Mouse (Mus musculus) forebrain, embryonic 14.5 days (tissue): ENCODE measurements at regions not wholly inside any gene's neighbourhood (a gene's known extent, or its start where the extent isn't known, plus 50 kb on each side); places are given as distances from the start of the nearest gene placed in this dataset.
A peak's percentile ranks its signal among the peaks of the same experiment; 100 is the strongest.

ENCODE experiments used
- ATAC-seq: fragments of 200-750 bp; cut with Nextera tagmentation; 2 replicates; pipeline ENCODE4 v1.8.0; 2017; ENCODE audit warnings: mild to moderate bottlenecking, moderate library complexity
- DNase-seq: peaks from one replicate; pipeline ENCODE4 v3.0.0-alpha.2; 2015; ENCODE audit warnings: low spot score
- H3K27ac ChIP-seq: fragments of 300-500 bp; sonication (generic); 2 replicates; pipeline ENCODE4 v1.5.1; 2014; ENCODE audit warnings: low read depth, mild to moderate bottlenecking, control low read depth, low read length, moderate library complexity
- H3K27me3 ChIP-seq: fragments of 300-500 bp; sonication (generic); replicated peaks from 2 replicates; pipeline ENCODE4 v1.6.1; 2014; ENCODE audit warnings: low read length, control low read depth, mixed read lengths; ENCODE audit not compliant: control insufficient read depth, insufficient read depth
- H3K36me3 ChIP-seq: fragments of 300-500 bp; sonication (generic); 2 replicates; pipeline ENCODE4 v1.6.1; 2014; ENCODE audit warnings: low read length, control low read depth; ENCODE audit not compliant: control insufficient read depth, insufficient read depth
- H3K4me1 ChIP-seq: fragments of 300-500 bp; sonication (generic); 2 replicates; pipeline ENCODE4 v1.6.1; 2014; ENCODE audit warnings: antibody characterized with exemption, low read length, control low read depth; ENCODE audit not compliant: control insufficient read depth, insufficient read depth
- H3K4me2 ChIP-seq: fragments of 300-500 bp; sonication (generic); 2 replicates; pipeline ENCODE4 v1.6.1; 2014; ENCODE audit warnings: mild to moderate bottlenecking, control low read depth, low read length
- H3K4me3 ChIP-seq: fragments of 300-500 bp; sonication (generic); 2 replicates; pipeline ENCODE4 v1.5.1; 2014; ENCODE audit warnings: low read depth, low read length, control low read depth
- H3K9ac ChIP-seq: fragments of 300-500 bp; sonication (generic); 2 replicates; pipeline ENCODE4 v1.6.1; 2014; ENCODE audit warnings: mild to moderate bottlenecking, low read length, control low read depth, moderate library complexity
- H3K9me3 ChIP-seq: fragments of 300-500 bp; sonication (generic); replicated peaks from 2 replicates; pipeline ENCODE4 v1.6.1; 2016; ENCODE audit warnings: low read length, control low read depth, mixed read lengths; ENCODE audit not compliant: control insufficient read depth
- WGBS: fragments of 180-500 bp; shearing (Covaris S2); extraction: QIAGEN DNeasy Blood & Tissue Kit; methylation state at CpG from one replicate; pipeline ENCODE4 v1.1.7; 2014; 5-methylcytosine and 5-hydroxymethylcytosine counted together

DNA sequence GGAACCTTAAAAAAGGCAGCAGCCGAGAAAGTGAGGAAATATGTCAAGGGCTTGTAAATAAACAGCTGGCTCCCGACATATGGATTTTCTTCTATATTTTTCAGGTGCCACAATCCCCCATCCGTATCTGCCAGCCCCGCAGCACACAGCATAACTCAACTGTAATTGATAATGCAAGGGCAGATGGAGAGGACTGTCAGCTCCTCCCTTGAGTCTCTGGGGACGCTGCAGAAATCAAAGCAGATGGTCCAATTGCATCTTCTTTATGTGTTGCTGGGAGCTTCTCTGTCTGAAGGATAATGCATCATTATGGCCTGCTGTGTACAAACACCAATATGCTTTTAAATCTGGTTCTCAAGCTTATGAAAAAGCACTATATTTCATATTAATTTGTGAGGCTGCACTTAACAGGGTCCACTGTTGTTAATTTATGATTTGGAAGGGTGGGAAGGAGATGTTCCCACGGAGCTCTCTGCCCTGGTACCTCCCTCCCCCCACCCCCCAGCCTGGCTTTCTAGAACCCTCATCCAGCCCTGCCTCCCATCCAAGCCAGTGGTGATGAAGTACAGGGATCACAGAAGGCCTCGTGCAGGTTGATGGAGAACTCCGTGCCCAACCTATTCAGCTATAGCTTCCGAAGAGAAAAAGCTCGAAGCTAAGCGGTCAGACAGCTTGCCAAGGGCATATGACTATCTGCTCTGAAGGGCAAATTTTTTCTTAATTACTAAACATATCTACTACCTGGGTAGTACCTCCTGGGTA, 603.7 kb downstream of the Tox3 start:
- Histone ChIP-seq H3K4me2 (no peak overlapping the region), H3K9ac (no peak overlapping the region), H3K9me3 (no peaks in the 10 kb centered on the region), H3K27me3 (no peaks in the 10 kb centered on the region), H3K27ac (no peak overlapping the region), H3K4me1 (peaks cover 3% of the 10 kb centered on the region; the same call in 1 of the 2 replicates), H3K36me3 (no peaks in the 10 kb centered on the region), H3K4me3 (no peak overlapping the region)
- WGBS, result 69% methylated on average over 11 of the region's 11 CpGs
- peak; percentile 89 for DNase-seq
- peak; percentile 79 for ATAC-seq

DNA sequence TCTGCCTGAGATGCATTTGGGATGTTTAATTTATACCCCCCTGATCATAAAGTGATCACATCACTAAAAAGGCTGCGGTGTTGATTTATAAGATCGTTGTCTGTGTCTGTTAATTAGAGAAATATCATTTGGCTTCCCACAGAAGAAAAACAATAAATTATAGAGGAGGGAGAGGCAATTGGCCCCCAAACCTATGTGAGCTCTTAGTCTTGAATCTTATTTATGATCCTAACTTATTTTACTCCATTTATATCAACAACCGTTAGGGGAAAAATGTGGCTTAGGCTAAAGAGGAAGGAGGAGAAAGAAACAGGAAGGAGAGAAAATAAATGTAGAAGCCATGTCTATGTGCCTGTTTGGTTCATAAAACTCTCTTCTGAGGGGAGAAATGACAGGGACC, 609.5 kb downstream of the Tox3 start:
- WGBS, result 94% methylated on average over 3 of the region's 3 CpGs
- DNase-seq (no peak), ATAC-seq (no peak)

DNA sequence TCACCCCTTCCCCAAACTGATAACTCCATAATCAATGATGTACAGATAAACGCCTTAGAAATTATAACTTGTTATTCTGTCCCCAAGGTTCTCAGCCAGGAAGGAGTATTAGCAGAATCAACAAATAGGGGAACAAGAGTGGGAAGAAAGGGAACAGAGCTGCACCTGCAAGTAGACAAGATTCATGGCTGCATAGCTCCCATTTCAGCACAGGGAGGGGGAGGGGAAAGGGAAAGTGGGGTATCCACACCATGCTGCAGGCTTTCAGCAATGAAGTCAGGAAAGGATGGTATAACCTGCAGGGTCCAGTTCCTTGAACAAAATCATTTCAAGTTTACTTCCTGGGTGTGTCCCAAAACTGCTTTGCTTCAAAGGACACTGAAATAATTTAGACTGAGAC, 610.5 kb downstream of the Tox3 start:
- no peak for ATAC-seq

More for the DNA sequence above, 609.5 kb downstream of the Tox3 start:
- H3K36me3 ChIP-seq, result no peaks in the 10 kb centered on the region
- H3K4me3 ChIP-seq, result no peak overlapping the region
- H3K27me3 ChIP-seq, result no peaks in the 10 kb centered on the region
- H3K4me2 ChIP-seq, result no peak overlapping the region
- H3K9me3 ChIP-seq, result no peaks in the 10 kb centered on the region
- H3K27ac ChIP-seq, result no peak overlapping the region
- no peaks in the 10 kb centered on the region for H3K4me1 ChIP-seq
- H3K9ac ChIP-seq, result no peak overlapping the region

DNA sequence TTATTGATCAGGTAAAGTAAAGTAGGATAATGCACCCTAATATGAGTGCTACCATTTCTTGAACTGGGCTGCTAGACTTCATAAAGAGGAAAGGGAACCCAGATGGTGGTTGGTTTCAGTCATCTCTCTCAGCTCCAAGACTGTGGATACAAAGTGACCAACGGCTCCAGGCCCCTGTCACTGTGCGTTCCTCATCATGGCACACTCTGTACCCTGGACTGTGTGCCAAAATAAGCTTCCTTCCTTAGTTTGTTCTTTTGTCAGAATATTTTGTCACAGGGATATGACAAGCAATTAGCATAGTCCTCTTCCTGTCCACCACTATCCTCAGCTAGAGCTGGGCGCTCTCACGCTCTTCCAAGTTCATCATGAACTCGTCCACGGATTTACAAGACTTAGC, 620.9 kb downstream of the Tox3 start:
- H3K27ac ChIP-seq, result no peak overlapping the region
- H3K36me3 ChIP-seq, result no peaks in the 10 kb centered on the region
- no peaks in the 10 kb centered on the region for H3K27me3 ChIP-seq
- no peak overlapping the region for H3K9ac ChIP-seq
- H3K4me3 ChIP-seq, result no peak overlapping the region
- no peaks in the 10 kb centered on the region for H3K9me3 ChIP-seq
- ATAC-seq (no peak), DNase-seq (no peak)
- WGBS, result 92% methylated on average over 6 of the region's 6 CpGs
- no peak overlapping the region for H3K4me2 ChIP-seq
- no peaks in the 10 kb centered on the region for H3K4me1 ChIP-seq

More for the DNA sequence above, 610.5 kb downstream of the Tox3 start:
- H3K36me3 ChIP-seq, result no peaks in the 10 kb centered on the region
- no peaks in the 10 kb centered on the region for H3K9me3 ChIP-seq
- H3K27ac ChIP-seq, result no peak overlapping the region
- H3K9ac ChIP-seq, result no peak overlapping the region
- WGBS, result 97% methylated on average over 1 of the region's 1 CpGs
- H3K4me1 ChIP-seq, result no peaks in the 10 kb centered on the region
- H3K4me3 ChIP-seq, result no peak overlapping the region
- no peak overlapping the region for H3K4me2 ChIP-seq
- no peak for DNase-seq
- H3K27me3 ChIP-seq, result no peaks in the 10 kb centered on the region

DNA sequence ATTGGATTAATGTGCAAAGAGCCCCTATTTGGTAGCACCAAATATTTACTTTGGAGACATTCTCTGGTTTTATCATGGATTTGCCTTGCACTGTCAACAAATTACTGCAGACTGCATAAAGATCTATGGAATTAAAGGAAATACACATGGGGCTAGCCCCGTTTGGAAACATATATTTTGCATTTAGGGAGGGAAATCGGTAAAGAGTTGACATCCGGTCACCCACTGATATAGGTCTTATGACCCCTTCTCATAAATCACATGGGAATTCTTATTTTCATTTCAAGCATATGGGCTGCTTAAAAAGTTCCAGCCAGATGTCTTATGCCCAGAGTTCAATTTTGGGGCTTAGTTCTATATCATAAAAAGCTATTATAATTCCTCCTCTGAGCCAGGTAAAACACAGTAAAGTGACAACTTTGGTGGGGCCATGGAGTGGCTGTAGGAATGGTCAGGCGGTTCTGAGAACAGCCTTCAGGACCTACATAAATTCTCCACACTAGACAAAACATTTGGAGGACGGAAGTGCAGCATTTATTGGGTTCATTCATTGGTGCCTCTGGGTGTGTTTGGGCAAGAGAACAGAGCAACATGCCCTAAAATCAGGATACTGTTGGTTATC, 626.3 kb downstream of the Tox3 start:
- no peaks in the 10 kb centered on the region for H3K27me3 ChIP-seq
- 90% methylated on average over 5 of the region's 5 CpGs for WGBS
- no peak overlapping the region for H3K9ac ChIP-seq
- H3K27ac ChIP-seq, result no peak overlapping the region
- H3K36me3 ChIP-seq, result no peaks in the 10 kb centered on the region
- no peaks in the 10 kb centered on the region for H3K4me1 ChIP-seq
- H3K4me3 ChIP-seq, result no peak overlapping the region
- DNase-seq (no peak), ATAC-seq (no peak)
- H3K9me3 ChIP-seq, result no peaks in the 10 kb centered on the region
- H3K4me2 ChIP-seq, result no peak overlapping the region

DNA sequence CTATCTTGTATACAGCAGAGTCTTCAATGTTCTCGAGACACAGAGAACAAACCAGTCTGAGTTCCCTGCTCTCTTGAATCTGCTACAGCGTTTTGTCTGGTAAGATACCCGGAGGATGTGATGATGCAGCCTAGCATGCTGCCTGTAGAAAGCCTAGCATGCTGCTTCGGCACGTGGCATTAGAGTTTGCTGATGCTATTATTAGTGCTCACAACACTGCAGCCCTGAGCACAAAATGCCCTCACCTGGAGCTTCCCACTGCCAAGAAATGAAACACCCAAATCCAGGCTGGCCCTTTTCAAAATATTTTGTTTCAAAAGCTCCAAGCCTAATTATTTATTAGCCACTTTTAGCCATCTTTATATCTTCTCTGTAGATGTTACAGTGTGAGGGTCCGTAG, 634.3 kb downstream of the Tox3 start:
- Histone ChIP-seq H3K9me3 (no peaks in the 10 kb centered on the region), H3K27ac (no peak overlapping the region), H3K36me3 (no peaks in the 10 kb centered on the region), H3K4me2 (no peak overlapping the region), H3K4me3 (no peak overlapping the region), H3K4me1 (no peaks in the 10 kb centered on the region), H3K9ac (no peak overlapping the region), H3K27me3 (no peaks in the 10 kb centered on the region)
- ATAC-seq (no peak), DNase-seq (no peak)
- WGBS, result 77% methylated on average over 6 of the region's 6 CpGs

DNA sequence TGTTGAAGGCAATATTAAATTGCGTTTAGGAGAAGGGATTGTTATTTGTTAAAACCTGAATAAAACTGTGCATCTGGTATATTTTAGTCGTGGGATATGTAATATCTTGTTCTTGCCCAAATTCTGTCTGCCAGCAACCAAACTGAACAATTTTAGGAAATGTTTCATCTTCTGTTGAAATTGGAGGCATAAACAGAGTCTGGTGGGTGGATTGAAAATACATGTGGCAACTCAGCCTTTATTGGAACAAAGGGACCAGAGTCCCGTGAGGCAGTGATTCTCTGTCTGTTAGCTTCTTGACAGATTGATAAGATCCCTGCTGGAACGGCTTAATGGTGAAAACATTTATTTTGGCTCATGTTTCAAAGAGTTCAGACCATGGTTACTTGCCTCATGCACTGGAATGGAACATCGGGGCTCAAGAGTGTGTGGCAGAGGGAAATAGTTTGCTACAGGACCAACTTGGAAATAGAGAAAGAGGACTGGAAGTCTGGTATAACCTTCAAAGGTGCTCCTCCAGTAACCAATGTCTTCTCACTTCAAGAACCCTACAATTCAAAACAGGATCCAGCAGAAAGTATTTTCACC, 640.7 kb downstream of the Tox3 start:
- H3K9me3 ChIP-seq, result no peaks in the 10 kb centered on the region
- H3K4me2 ChIP-seq, result no peak overlapping the region
- H3K9ac ChIP-seq, result no peak overlapping the region
- no peaks in the 10 kb centered on the region for H3K27me3 ChIP-seq
- H3K4me3 ChIP-seq, result no peak overlapping the region
- peak; percentile 3 for DNase-seq
- H3K27ac ChIP-seq, result no peak overlapping the region
- 74% methylated on average over 5 of the region's 5 CpGs for WGBS
- ATAC-seq, result no peak
- H3K4me1 ChIP-seq, result no peaks in the 10 kb centered on the region
- H3K36me3 ChIP-seq, result no peaks in the 10 kb centered on the region

DNA sequence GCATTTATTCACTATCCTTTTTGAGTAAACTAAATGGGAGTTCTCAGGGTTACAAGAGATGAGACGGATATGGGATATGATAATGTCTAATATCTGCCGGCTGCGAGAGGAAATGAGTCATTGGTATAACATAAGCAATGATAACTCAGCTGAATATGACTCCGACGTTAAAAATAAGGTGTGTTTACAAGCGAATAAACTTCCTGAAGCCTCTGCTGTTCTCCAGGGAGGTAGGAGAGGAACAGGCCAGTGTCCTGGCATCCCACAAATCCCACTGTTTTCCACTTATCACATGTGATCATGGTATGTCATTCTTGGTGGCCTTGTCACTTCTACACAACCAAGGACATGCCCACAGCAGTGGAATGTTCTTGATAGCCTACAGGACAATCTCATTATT, 641.7 kb upstream of the Sall1 start:
- no peaks in the 10 kb centered on the region for H3K4me1 ChIP-seq
- no peak overlapping the region for H3K4me2 ChIP-seq
- WGBS, result 95% methylated on average over 6 of the region's 6 CpGs
- H3K9me3 ChIP-seq, result 0 out of 2 replicates have a peak, but pooled peaks cover 3% of the 10 kb centered on the region
- DNase-seq, result no peak
- no peak for ATAC-seq
- no peak overlapping the region for H3K9ac ChIP-seq
- no peaks in the 10 kb centered on the region for H3K36me3 ChIP-seq
- H3K27ac ChIP-seq, result no peak overlapping the region
- no peak overlapping the region for H3K4me3 ChIP-seq
- H3K27me3 ChIP-seq, result no peaks in the 10 kb centered on the region

DNA sequence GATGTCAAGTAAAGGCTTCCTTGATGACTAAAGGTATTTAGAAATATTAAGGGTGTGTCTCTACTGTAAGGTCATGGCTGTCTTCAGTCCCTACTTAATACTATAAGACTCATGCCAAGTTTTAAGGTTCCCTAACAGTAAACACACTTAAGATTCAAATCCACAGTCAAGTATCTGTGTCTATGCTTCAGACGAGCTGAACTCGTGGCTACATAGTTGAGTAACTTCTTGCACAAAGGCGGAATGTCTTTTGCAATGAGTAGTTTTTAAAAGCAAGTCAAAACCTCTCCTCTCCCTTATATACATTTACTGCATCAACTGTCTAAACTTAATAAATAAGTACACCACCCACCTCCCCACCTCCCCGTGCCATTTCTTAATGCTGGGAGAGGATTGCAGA, 637.0 kb upstream of the Sall1 start:
- 93% methylated on average over 4 of the region's 4 CpGs for WGBS
- H3K4me2 ChIP-seq, result no peak overlapping the region
- H3K36me3 ChIP-seq, result no peaks in the 10 kb centered on the region
- H3K9me3 ChIP-seq, result no peaks in the 10 kb centered on the region
- H3K4me1 ChIP-seq, result peaks cover 6% of the 10 kb centered on the region
- no peak overlapping the region for H3K4me3 ChIP-seq
- H3K27me3 ChIP-seq, result no peaks in the 10 kb centered on the region
- no peak overlapping the region for H3K9ac ChIP-seq
- no peak overlapping the region for H3K27ac ChIP-seq
- DNase-seq (no peak), ATAC-seq (no peak)
